Mouse (Mus musculus) cerebellum, adult 8-10 months (tissue): ENCODE measurements around the gene Ccl28.
"Not testable (repeated sequence)": the region's sequence is repeated elsewhere in the genome, so short reads cannot be mapped to it uniquely, and the experiment has no call there.

Source experiments
- DNase-seq: peaks from one replicate; pipeline ENCODE4 v3.0.0; 2022

Ccl28 gene

DNA sequence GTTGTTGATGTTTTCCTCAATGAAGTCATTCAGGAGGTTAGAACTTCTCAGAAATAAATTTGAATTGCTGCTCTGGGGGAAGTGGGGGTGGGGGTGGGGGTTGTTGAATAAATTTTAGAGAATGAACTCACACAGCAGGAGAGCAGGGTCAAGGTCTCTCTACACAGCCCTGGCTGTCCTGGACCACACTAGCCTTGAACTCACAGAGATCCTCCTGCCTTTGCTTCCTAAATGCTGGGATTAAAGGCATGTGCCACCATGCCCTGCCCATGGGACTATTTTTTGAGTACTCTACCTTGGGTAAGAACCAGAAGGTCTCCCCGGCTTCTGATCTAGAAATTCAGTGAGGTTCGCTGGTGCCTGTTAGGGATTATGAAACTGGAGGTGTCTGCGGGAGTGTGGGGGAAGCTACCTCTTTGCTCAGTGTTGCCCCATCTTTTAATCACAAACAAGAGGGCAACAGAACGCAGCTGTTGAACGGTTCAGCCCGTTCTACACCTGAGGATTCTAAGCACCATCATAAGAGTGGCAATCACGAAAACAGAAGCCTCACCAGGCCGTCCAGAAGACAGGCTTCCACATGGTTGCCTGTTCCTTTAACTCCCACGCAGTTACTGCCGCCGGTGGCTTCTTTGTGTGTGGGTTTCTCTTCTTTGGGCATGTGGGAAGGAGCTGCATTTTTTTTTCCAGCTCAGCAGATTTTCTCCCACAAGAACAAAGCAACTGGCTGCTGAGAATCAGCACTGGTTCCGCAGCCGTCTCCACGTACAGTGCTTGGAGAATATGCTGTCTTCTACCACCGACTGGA lies 25.5 kb downstream of the Ccl28 start:
- no peak for DNase-seq

DNA sequence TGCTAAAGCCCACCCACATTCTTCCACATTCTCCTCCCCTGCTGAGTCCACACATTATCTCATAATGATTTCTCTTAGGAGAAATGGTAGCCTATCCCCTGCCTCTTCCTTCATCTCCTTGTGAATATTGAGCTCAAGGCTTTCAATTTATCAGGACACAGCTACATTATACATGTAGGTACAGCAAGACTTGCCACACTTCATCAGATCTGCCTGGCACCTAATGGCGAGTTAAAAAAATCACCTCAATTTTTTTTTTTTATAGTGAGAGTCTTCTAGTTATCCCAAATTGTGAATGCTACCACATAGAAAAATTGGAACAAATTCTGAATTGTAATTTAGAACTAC lies 26.1 kb downstream of the Ccl28 start:
- no peak for DNase-seq

DNA sequence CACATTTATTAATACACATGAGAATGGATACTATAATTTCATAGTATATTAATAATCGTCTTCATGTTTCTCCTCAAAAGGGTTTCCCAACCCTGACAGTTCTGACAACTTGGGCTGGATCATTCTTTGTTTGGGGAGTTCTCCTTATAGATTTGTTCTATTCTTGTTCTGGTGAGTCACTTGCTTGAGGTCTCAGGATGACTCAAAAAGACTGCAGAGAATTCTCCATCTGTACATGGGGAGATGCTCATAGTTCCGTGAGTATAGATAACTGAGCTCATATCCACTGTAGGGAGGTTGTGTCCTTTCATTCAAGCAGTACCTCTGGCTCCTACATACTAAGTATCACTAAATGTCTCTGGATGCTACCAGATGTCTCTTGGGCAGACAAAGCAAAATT lies 31.1 kb downstream of the Ccl28 start:
- DNase-seq = no peak

DNA sequence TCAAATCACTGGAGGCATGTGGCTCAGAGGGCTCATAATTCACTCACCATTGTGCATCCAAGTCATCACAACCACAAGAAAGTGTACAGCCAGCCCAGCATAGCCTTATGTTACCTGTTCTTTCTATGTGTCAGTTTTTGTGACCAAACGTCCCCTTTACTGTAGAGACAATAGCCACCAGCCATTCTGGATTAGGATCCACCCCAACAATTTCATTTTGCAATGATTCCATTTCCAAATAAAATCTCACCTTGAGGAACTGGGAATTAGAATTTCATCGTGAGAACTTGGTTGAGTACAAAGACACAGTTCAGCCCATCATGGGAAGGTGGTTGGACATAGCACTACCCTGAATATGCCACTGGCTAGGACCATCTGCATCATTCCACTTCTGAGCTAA lies 32.6 kb downstream of the Ccl28 start:
- no peak for DNase-seq

DNA sequence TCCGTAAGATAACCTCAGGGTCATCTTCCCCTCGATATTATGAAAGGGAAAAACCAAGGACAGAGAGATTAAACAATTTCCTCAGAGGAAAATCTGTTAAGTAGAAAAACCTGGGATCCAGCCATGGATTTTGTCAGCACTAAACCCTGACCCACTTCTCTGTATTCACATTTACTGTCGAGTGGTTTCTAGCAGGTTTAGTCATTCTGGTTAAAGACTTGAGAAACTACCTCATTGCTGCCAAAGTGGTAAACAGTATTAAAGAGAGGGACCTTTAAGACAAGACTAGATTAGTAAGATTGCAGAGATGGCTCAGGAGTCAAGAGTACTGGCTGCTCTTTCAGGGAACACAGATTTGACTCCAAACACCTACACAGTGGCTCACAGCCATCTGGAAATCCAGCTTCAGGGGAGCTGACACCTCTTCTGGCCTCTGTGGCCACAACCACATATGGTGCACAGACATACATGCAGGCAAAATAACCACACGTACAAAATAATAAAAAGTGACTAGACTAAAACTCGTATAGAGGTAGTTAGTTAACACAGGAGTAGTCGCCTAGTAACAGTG lies 33.3 kb downstream of the Ccl28 start:
- DNase-seq = no peak

DNA sequence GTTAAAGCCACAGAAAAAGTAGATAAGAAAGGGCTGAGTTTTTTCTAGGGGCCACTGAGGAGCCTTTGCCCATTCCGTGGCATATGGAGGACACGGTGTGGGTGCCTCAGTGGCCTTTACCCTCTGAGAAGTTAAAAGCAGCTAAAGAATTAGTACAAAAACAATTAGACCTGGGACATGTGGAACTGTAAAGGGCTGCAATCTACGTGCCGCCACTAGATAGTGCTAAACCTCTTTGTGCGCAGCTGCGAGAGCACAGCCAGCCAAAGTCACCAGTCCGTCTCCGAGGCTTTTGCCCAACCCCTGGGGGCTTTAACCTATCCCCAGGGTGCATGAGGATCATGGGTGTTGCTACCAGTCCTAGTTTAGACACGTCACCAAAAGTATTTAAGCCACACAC lies 37.8 kb downstream of the Ccl28 start:
- DNase-seq = not testable (repeated sequence)

DNA sequence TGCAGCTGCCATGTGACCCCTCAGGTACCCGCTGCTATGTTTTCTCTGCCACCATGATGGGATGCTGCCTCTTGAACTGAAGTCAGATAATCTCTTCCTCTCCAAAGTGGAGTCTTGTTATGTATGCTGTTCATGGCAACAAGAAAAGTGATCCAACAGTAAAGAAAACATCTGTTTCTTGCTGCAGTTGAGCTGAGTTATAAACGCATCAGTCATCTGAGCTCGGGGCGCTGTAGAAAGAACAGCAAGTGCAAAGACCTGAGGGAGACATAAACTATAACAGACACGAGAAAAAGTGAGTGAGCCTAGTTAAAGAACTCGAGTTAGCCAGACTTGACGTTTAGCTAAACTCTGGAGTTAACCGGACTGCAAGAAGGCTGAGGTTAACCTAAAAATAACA lies 55.2 kb downstream of the Ccl28 start:
- no peak for DNase-seq

DNA sequence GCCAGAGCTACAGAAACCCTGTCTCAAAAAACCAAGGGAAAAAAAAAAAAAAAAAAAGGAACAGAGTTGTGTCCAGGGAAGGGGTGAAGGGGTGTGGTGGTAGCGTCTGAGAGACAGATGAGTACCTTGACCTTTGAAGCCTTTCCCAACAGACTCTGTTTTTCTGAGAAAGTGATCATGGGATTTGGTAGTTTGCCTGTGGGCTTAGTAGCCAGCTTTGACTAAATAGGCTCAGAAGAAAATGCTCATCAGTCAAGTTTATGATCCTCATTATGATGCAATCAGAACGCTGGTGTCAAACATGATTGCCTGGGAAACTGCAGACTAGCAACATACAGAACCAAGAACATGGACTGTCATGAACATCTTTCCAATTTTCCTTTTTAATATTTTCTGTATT lies 56.1 kb downstream of the Ccl28 start:
- DNase-seq = no peak

DNA sequence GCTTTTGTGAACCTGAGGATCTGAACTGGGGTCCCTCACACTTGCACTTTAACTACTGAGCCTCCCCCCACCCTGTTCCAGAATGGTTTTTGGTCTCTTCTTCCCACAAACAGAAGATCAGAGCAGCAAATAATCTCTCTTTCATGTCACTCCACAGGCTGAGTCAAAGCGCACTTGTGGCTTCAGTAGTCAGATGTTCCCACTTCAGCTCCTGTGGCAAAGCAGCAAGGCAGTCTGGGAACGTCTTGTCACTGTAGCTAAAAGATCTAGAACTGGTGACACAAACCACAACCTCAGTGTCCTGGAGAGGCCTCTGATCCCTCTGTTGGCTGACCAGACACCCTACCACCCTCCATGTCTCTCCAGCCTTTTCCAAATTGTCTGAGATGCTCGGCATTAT lies 57.5 kb downstream of the Ccl28 start:
- no peak for DNase-seq

DNA sequence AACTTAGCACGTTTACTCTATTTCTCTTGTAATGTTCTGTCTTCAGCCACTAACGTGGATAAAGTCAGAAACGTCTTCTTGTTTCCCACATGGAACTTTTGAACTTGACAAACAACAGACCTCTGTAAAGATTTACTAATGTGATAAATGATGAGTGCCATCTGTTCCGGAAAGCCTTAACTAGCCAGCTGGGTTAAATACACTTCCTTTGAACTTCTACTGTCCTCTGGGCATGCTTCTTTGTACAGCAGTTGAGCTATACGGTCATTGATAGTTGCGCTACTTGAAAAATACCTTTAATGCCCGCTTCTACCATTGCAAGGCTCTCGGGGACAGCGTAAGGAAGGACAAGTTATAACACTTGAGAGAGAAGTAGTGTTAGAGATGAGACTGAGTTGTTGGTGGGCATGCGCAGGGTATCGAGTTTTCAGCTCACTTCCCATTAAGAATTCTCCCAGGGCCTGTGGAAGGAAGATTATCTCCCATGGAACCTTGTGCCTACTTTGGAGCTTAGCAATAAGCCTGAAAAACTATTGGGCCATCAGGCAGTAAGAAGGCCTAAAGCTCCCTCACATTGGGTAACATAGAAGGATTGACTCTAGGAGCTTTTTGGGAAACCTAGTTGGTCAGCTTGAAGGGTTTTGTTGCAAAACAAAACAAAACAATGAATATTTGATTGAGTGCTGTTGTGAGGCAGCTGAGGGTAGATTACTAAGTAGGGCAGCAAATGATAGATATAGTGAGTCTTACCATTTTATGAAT lies 61.0 kb downstream of the Ccl28 start:
- DNase-seq = no peak

DNA sequence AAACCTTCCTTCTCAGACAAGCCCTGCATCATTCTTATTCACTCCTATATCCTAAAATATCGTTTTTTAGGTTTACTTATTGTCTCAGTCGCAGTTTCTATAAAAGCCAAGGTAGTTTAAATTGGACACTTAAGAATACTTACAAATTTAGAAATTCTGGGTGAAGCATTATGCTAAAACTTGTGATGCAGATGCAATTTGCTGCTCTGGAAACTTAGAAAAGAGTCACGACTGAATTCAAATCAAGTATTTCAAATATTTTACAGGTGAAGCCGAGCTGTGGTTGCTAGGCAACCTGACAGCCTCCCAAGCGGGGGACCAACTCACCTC lies 66.1 kb downstream of the Ccl28 start:
- no peak for DNase-seq

DNA sequence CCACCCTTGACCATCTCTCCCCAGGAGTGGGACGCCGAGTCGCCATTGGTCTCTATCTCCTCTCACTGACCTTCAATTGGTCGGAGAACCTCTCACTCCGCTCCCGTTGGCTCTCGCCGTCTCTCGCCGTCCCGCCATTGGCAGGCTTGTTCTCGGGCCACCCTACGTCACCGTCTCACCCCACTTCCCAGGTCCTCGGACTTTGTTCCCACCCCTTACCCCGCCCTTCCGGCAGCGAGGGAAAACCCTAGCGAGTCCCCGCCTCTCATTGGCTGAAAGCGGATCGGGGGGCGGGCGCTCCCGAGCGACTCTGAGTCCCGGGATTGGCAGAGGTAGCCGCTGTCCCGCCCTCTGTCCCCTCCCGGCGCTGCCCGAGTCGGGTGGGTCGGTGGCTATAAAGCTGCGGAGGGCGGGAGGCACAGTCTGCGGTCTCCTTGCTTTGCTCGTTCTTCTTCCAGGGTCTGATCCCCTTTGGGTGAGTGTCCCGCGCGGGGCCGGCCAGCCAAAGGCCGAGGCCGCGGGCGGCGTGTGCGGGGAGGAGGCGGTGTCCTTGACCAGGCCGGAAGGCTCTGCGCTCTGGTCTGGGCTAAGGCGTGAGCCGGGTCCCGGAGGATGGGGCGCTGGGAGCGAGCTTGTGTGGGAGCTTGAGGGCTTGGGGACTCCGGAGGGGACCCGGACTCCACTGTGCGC lies 66.6 kb downstream of the Ccl28 start, which contains the start of gene Hmgcs1:
Hmgcs1 (plus strand) TSS at position 341 of the 690 bp plus-strand sequence.
- DNase-seq = peak; percentile 98

DNA sequence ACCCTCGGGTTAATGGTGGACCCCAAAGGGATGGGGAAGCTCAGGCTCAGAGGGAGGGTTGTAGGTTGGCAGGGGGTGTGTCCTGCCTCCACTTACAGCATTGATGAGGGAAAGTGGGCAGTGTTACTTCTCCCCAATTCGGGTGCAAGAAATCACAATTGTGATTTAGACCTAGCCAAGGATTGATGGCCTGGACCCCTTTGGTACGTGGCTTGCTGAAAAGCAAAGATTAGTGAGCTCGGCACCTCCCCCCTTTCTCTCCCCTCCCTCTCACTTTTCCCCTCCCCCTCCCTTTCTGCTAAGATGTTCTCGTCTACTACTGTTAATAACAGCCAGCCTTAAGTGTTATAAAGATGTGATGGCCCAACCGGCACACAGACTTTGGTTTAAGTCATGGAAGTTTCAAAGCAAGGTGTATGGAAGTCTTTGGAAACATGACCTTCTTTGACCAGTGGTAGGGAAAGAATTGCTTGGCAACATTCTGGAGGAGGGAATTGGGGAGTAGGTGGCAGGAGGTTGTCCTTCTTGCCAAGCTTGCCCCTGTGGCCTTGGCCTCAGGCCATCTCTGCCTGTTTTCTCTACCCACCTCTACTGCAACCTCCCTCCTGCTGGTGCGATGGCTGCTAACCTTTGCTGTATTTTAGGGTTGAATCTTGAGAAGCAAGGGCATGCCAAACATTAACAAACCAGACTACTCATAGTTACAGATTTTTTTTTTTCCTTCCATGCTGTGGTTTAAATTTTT lies 67.4 kb downstream of the Ccl28 start:
- DNase-seq = peak; percentile 28

DNA sequence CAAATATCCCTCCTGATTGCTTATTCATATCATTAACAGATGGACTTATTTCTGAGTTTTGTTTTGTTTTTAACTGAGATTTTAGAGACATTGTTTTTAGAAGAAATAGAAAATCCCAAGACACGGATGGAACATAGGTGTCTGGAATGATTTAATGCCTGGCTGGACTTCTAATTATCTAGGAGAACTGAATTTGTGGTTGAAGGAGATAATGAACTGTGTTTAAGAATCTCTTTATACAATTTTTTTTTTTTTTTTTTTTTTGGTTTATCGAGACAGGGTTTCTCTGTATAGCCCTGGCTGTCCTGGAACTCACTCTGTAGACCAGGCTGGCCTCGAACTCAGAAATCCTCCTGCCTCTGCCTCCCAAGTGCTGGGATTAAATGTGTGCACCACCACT lies 68.3 kb downstream of the Ccl28 start:
- not testable (repeated sequence) for DNase-seq

DNA sequence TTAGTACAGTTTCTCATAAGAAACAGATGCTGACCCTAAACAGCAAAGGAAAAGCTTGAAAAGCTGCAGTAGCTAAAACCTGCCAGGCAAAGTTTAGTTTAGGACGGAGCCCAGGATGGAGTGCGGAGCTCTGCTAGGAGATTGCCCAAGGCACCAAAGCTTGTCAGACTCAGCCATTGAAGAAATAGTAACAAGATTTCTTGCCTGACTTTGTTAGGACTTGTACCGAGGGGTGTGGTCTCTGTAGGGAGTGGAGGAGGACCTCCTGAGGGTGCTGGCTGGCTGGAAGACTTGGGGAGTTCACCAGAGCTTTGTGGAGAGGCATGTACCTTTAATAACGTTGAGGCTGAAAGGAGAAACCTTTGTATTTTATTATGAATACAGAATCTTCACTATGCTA lies 72.1 kb downstream of the Ccl28 start:
- no peak for DNase-seq

DNA sequence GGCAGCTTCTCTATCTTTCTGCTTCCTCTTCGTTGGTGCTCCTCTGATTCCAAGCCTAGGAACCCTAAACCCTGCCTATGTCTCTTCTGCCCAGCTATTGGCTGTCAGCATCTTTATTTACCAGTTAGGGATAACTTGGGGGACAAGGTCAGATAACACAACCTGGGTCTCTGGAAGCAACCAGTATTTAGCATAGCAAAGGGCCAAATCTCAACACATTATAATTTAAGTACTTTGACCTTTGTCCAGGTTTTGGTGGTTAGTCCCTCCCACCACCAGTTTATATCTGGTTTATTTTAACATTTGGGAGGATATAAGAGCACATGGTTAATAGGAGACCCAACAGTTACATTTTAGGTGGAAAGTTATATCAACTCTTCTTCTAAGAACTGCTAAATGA lies 72.9 kb downstream of the Ccl28 start:
- no peak for DNase-seq

DNA sequence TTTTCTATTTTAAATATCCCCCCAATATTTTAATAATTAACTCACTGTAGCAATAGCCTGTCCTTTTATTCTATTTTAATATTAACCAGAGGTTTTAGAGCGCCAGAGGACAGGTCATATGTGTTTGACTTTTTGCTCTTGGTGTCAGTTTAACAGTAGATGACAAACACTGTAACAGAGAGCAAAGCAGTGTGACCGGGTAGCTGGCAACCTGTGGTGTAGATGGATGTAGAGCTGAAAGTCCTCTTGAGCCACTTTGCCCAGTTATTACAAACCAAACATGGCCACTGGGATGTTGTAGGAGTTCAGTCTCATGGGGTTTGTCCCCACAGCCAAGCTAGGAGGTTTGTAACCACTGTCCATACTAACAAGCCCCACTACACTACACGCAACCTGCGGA lies 74.8 kb downstream of the Ccl28 start:
- DNase-seq = no peak
